Mouse (Mus musculus): ENCODE measurements at regions not wholly inside any gene's neighbourhood (a gene's known extent, or its start where the extent isn't known, plus 50 kb on each side); places are given as distances from the start of the nearest gene placed in this dataset.

DNA sequence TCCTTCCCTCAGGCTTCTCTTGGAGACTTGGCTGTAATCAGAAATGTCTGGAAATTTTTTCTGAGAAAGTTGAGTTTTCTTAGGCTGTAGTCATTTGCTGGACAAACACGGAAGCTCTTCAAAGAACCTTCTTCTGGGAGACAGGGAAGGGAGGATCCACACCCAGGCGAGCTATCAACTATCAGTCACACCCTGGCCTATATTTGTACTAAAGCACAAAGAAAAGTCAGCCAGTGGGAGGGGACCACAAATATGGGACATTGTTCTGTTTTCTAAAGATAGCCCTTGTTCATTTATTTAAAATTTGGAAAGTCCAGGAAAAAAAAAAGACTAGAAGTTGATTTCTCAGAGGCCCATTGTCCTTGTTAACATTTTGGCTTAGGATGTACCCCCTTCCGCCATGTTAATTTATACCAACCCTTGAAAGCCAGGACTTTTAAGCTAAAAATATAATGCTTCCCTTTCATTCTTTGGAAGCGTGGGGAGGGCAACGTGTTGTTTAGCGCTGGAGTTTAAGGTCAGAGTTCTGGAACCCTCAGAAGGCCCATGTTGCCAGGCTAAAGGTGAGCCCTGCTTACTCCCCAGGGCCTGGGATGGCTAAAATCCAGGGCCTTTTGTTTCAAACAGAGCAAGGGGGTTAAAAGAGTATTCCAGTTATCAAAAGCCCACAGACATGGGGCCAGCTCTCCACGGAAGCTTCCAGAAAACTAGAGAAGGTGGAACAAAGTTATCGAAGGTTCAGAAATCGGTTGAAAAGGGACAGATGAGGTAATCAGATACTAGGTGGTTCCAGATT, 99.0 kb upstream of the Max start:
- Histone ChIP-seq H3K9ac (no peak overlapping the region), H3K27me3 (0 out of 2 replicates have a peak, but pooled peaks cover 3% of the 10 kb centered on the region), H3K27ac (no peak overlapping the region), H3K4me3 (no peak overlapping the region), H3K9me3 (replicated peaks) (no peaks in the 10 kb centered on the region), H3K4me1 (peaks cover 9% of the 10 kb centered on the region), H3K36me3 (ENCODE audit: poor library complexity, severe bottlenecking) (no peaks in the 10 kb centered on the region), H3K4me2 (no peak overlapping the region)
- ATAC-seq, result no peak
- 85% methylated on average over 9 of the region's 9 CpGs for WGBS

DNA sequence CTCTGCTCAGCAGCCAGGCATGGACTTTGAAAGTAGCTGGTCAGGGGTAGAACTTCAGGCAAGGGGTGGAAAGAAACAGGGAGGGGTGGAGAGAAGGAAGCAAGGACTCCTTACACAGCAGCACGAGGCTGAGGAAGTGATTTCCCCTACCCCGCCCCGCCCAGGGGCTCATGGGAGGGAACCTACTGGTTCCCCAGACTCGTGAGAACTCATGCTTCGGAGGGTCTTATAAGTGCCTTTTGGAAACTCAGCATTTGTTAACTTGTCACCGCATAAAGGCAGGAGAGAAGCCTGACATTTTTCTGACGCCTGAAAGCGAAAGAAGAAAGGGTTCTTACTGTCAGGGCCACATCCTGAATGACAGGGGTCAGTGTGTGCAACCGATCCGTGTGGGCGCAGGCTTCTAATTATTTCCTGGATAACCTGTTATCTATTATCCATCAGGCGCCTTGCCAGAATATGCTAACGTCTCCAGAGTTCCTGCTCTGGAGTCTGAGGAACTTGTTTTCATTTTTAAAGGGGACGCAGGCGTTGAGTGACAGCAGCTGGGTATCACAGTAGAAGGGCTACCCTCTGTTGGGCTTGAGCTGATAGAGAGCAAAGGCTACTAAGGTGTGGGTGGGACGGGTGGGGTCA, 98.2 kb upstream of the Max start:
- peak; percentile 61; the same call in 1 of the 2 replicates for ATAC-seq
- no peak overlapping the region for H3K9ac ChIP-seq
- WGBS, result 30% methylated on average over 16 of the region's 16 CpGs

DNA sequence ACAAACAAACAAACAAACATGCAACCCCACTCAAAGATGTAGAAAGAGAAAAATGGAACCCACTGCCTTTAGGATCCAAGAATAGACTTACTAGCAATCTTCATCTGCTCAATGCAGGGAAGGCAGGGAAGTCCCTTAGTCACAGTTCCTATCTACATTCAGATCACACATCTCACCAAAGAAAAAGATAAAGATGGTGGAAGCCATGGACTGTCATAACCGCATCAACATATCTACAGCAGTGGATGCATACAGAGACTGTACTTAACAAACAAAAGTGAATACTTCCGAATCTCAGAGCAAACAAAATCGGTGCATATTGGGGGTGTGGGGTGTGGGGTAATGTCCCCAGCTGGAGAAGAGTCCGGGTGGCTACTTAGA, 97.7 kb upstream of the Max start:
- Histone ChIP-seq H3K27ac (no peak overlapping the region), H3K4me1 (peaks cover 9% of the 10 kb centered on the region), H3K27me3 (0 out of 2 replicates have a peak, but pooled peaks cover 3% of the 10 kb centered on the region), H3K36me3 (ENCODE audit: poor library complexity, severe bottlenecking) (no peaks in the 10 kb centered on the region), H3K4me2 (no peak overlapping the region; the same call in 1 of the 2 replicates), H3K9ac (no peak overlapping the region), H3K9me3 (replicated peaks) (no peaks in the 10 kb centered on the region), H3K4me3 (no peak overlapping the region)
- no peak for ATAC-seq
- 80% methylated on average over 4 of the region's 4 CpGs for WGBS

More for the DNA sequence above, 98.2 kb upstream of the Max start:
- no peak overlapping the region for H3K4me3 ChIP-seq
- H3K27ac ChIP-seq, result no peak overlapping the region
- H3K9me3 ChIP-seq (replicated peaks), result no peaks in the 10 kb centered on the region
- H3K4me1 ChIP-seq, result peaks cover 9% of the 10 kb centered on the region
- H3K4me2 ChIP-seq, result peak overlapping the region; percentile 19
- H3K27me3 ChIP-seq, result 0 out of 2 replicates have a peak, but pooled peaks cover 3% of the 10 kb centered on the region
- H3K36me3 ChIP-seq (ENCODE audit: poor library complexity, severe bottlenecking), result no peaks in the 10 kb centered on the region

GRCm38 (mm10) chr12:77058596-77059190, 96.7 kb upstream of the Max start:
- H3K4me2 ChIP-seq, result no peak overlapping the region
- H3K36me3 ChIP-seq (ENCODE audit: poor library complexity, severe bottlenecking), result no peaks in the 10 kb centered on the region
- H3K4me3 ChIP-seq, result no peak overlapping the region
- no peaks in the 10 kb centered on the region for H3K9me3 ChIP-seq (replicated peaks)
- H3K27me3 ChIP-seq, result 0 out of 2 replicates have a peak, but pooled peaks cover 3% of the 10 kb centered on the region
- no peak overlapping the region for H3K9ac ChIP-seq
- no peak overlapping the region for H3K27ac ChIP-seq
- peaks cover 9% of the 10 kb centered on the region for H3K4me1 ChIP-seq
- WGBS, result 58% methylated on average over 4 of the region's 4 CpGs
- no peak for ATAC-seq

- Histone ChIP-seq H3K4me1 (peaks cover 9% of the 10 kb centered on the region), H3K9me3 (replicated peaks) (no peaks in the 10 kb centered on the region), H3K36me3 (ENCODE audit: poor library complexity, severe bottlenecking) (no peaks in the 10 kb centered on the region), H3K9ac (no peak overlapping the region), H3K27me3 (0 out of 2 replicates have a peak, but pooled peaks cover 3% of the 10 kb centered on the region), H3K4me3 (no peak overlapping the region), H3K27ac (no peak overlapping the region), H3K4me2 (no peak overlapping the region)
- 85% methylated on average over 5 of the region's 5 CpGs for WGBS
- ATAC-seq, result no peak
Observed at GRCm38 (mm10) chr12:77056748-77057370, 94.9 kb upstream of the Max start.

- WGBS, result 94% methylated on average over 5 of the region's 5 CpGs
- ATAC-seq, result no peak
- no peaks in the 10 kb centered on the region for H3K36me3 ChIP-seq (ENCODE audit: poor library complexity, severe bottlenecking)
Observed at GRCm38 (mm10) chr12:77054700-77055099, 92.7 kb upstream of the Max start.

DNA sequence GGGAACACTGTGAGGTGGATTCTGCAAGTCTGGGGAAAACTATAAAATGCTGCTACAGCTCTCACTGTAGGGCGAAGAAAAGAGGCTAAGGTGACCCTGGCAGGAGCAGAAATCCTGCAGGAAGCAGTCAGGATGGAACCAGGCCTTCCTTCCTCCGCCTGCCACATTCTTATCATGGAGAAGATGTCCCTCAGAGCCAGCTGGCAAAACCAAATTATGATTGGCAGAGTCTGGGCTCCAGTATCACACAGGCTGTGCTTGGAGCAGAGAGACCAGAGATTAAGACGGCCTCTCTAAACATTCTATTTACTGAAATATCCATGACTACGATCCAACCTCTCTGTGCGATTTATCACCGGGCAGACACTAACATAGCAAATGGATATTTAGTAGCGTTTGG, 92.2 kb upstream of the Max start:
- 90% methylated on average over 7 of the region's 7 CpGs for WGBS
- 0 out of 2 replicates have a peak, but pooled peaks cover 3% of the 10 kb centered on the region for H3K27me3 ChIP-seq
- no peaks in the 10 kb centered on the region for H3K4me1 ChIP-seq
- no peak overlapping the region for H3K9ac ChIP-seq
- no peak overlapping the region for H3K27ac ChIP-seq
- no peaks in the 10 kb centered on the region for H3K9me3 ChIP-seq (replicated peaks)
- H3K4me2 ChIP-seq, result no peak overlapping the region
- H3K4me3 ChIP-seq, result no peak overlapping the region
- no peak for ATAC-seq
- no peaks in the 10 kb centered on the region for H3K36me3 ChIP-seq (ENCODE audit: poor library complexity, severe bottlenecking)

More at GRCm38 (mm10) chr12:77054700-77055099, 92.7 kb upstream of the Max start:
- no peak overlapping the region for H3K9ac ChIP-seq
- no peaks in the 10 kb centered on the region for H3K9me3 ChIP-seq (replicated peaks)
- H3K4me3 ChIP-seq, result no peak overlapping the region
- no peak overlapping the region for H3K27ac ChIP-seq
- H3K4me1 ChIP-seq, result peaks cover under 1% of the 10 kb centered on the region; the same call in 1 of the 2 replicates
- no peak overlapping the region for H3K4me2 ChIP-seq
- H3K27me3 ChIP-seq, result 0 out of 2 replicates have a peak, but pooled peaks cover 3% of the 10 kb centered on the region

DNA sequence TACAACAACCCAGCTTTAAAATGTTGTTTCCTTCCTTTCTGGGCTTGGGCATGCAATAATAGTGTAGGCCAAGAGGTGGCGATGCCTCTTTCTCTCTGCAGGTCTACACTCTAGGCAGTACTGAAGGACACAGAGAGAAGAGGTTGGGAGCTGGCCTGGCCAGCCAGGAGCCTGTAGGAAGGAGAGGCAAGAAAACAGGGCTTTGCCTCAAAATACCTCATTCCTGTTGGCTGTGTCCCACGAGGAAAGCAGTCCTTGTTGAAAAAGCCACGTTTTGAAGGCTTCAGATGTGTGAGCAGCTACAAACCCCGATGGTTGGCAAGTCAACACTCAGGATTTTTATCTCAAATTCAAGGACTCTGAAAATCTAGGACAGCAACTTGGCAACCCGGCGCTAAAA, 90.9 kb upstream of the Max start:
- no peaks in the 10 kb centered on the region for H3K27me3 ChIP-seq
- H3K4me1 ChIP-seq, result no peaks in the 10 kb centered on the region
- no peak overlapping the region for H3K4me2 ChIP-seq
- H3K9me3 ChIP-seq (replicated peaks), result no peaks in the 10 kb centered on the region
- ATAC-seq, result no peak
- 75% methylated on average over 6 of the region's 6 CpGs for WGBS
- H3K27ac ChIP-seq, result no peak overlapping the region
- H3K9ac ChIP-seq, result no peak overlapping the region
- H3K4me3 ChIP-seq, result no peak overlapping the region
- no peaks in the 10 kb centered on the region for H3K36me3 ChIP-seq (ENCODE audit: poor library complexity, severe bottlenecking)

GRCm38 (mm10) chr12:77048380-77048779, 86.4 kb upstream of the Max start:
- H3K27me3 ChIP-seq, result no peaks in the 10 kb centered on the region
- H3K4me3 ChIP-seq, result no peak overlapping the region
- H3K4me1 ChIP-seq, result no peaks in the 10 kb centered on the region
- no peaks in the 10 kb centered on the region for H3K9me3 ChIP-seq (replicated peaks)
- no peak for ATAC-seq
- H3K9ac ChIP-seq, result no peak overlapping the region
- H3K4me2 ChIP-seq, result no peak overlapping the region
- no peak overlapping the region for H3K27ac ChIP-seq
- WGBS, result 63% methylated on average over 11 of the region's 11 CpGs
- no peaks in the 10 kb centered on the region for H3K36me3 ChIP-seq (ENCODE audit: poor library complexity, severe bottlenecking)

- H3K27me3 ChIP-seq, result no peaks in the 10 kb centered on the region
- no peak overlapping the region for H3K9ac ChIP-seq
- no peak overlapping the region for H3K4me3 ChIP-seq
- no peaks in the 10 kb centered on the region for H3K9me3 ChIP-seq (replicated peaks)
- H3K4me1 ChIP-seq, result no peaks in the 10 kb centered on the region
- ATAC-seq, result no peak
- WGBS, result 79% methylated on average over 1 of the region's 1 CpGs
- H3K36me3 ChIP-seq (ENCODE audit: poor library complexity, severe bottlenecking), result no peaks in the 10 kb centered on the region
- no peak overlapping the region for H3K27ac ChIP-seq
- no peak overlapping the region for H3K4me2 ChIP-seq
Observed at GRCm38 (mm10) chr12:77047273-77047672, 85.3 kb upstream of the Max start.

- no peaks in the 10 kb centered on the region for H3K27me3 ChIP-seq
- no peak overlapping the region for H3K4me3 ChIP-seq
- 74% methylated on average over 2 of the region's 2 CpGs for WGBS
- no peaks in the 10 kb centered on the region for H3K4me1 ChIP-seq
- H3K9ac ChIP-seq, result no peak overlapping the region
- no peak overlapping the region for H3K27ac ChIP-seq
- no peaks in the 10 kb centered on the region for H3K36me3 ChIP-seq (ENCODE audit: poor library complexity, severe bottlenecking)
- no peak overlapping the region for H3K4me2 ChIP-seq
- no peak; the same call in 1 of the 2 replicates for ATAC-seq
- no peaks in the 10 kb centered on the region for H3K9me3 ChIP-seq (replicated peaks)
Observed at GRCm38 (mm10) chr12:77045956-77046355, 84.0 kb upstream of the Max start.

GRCm38 (mm10) chr12:77045356-77045755, 83.4 kb upstream of the Max start:
- no peak for ATAC-seq
- H3K27me3 ChIP-seq, result no peaks in the 10 kb centered on the region
- H3K27ac ChIP-seq, result no peak overlapping the region
- H3K4me1 ChIP-seq, result no peaks in the 10 kb centered on the region
- H3K9ac ChIP-seq, result no peak overlapping the region
- H3K9me3 ChIP-seq (replicated peaks), result no peaks in the 10 kb centered on the region
- no peak overlapping the region for H3K4me2 ChIP-seq
- no peak overlapping the region for H3K4me3 ChIP-seq
- H3K36me3 ChIP-seq (ENCODE audit: poor library complexity, severe bottlenecking), result no peaks in the 10 kb centered on the region
- WGBS, result 91% methylated on average over 10 of the region's 10 CpGs

Data from forebrain, embryonic 13.5 days (tissue).